Mouse (Mus musculus): Measurements from ENCODE around the gene Nek4. TPM values are rescaled to one million over a fixed set of nuclear protein-coding genes. Genes with fewer than 3 reads are reported as not detected.

The Nek4 gene
- polyA plus RNA-seq, 1 experiment from 2014 or later = 11.2 TPM

DNA sequence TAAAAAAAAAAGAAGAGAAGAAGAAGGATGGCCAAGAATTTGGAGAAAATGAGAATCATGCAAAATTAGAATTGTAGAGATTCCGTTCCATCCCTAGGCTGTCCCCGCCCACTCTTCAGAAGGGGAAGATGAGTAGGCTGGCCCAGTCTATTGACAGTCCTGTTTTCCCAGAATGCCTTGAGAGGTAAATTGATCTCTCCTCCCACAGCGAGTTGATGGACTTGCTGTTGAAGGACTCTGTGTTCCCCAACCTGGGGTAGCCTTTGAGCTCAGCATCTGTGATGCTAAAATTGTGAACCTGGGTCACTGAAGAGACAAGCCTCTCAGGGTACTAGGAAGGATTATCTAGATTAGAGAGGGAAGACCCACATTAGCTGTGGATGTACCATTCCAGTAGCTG lies 25.7 kb upstream of the Nek4 start:
- Histone ChIP-seq H3K27ac (no peak overlapping the region), H3K4me3 (no peak overlapping the region), H3K27me3 (no peaks in the 10 kb centered on the region), H3K9me3 (no peaks in the 10 kb centered on the region), H3K4me1 (no peaks in the 10 kb centered on the region), H3K4me2 (no peak overlapping the region), H3K9ac (no peak overlapping the region), H3K36me3 (no peaks in the 10 kb centered on the region)
- 92% methylated on average over 3 of the region's 3 CpGs for WGBS
- no peak for ATAC-seq (ENCODE audit: insufficient number of reproducible peaks, low FRiP score, low TSS enrichment, low read depth)

DNA sequence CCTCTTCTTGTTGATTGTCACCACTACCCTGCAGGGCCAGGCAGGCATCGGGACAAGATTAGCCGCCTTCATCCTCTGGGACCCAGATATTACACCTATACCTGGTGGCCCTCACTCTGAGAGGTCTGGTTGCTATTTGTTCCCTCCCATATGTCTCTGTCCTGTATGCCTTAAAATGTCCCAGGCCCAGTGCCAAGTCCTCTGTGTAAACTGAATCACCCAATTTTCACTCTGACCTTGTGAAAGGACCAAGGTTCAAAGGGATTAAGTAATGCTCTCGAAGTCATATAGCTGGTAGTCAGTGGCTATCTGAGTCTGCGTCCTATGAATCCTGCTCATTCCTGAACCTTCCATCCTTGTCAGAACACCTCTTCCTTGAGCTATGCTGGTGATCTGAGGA lies 20.8 kb upstream of the Nek4 start:
- WGBS = 93% methylated on average over 4 of the region's 4 CpGs
- H3K9ac ChIP-seq = no peak overlapping the region

GRCm38 (mm10) chr14:30933351-30933750 lies 17.8 kb upstream of the Nek4 start:
- ATAC-seq (ENCODE audit: insufficient number of reproducible peaks, low FRiP score, low TSS enrichment, low read depth) = no peak
- Histone ChIP-seq H3K4me3 (no peak overlapping the region), H3K36me3 (no peaks in the 10 kb centered on the region), H3K4me1 (no peaks in the 10 kb centered on the region), H3K27me3 (no peaks in the 10 kb centered on the region), H3K27ac (no peak overlapping the region), H3K9me3 (no peaks in the 10 kb centered on the region), H3K9ac (no peak overlapping the region), H3K4me2 (no peak overlapping the region)
- WGBS = 84% methylated on average over 9 of the region's 9 CpGs

More for the DNA sequence above, 20.8 kb upstream of the Nek4 start:
- ATAC-seq (ENCODE audit: insufficient number of reproducible peaks, low FRiP score, low TSS enrichment, low read depth) = no peak
- Histone ChIP-seq H3K4me3 (no peak overlapping the region), H3K36me3 (no peaks in the 10 kb centered on the region), H3K4me2 (no peak overlapping the region), H3K4me1 (no peaks in the 10 kb centered on the region), H3K27ac (no peak overlapping the region), H3K27me3 (no peaks in the 10 kb centered on the region), H3K9me3 (no peaks in the 10 kb centered on the region)

- H3K4me2 ChIP-seq = no peak overlapping the region
- no peak overlapping the region for H3K4me3 ChIP-seq
- H3K36me3 ChIP-seq = no peaks in the 10 kb centered on the region
- no peaks in the 10 kb centered on the region for H3K27me3 ChIP-seq
- no peak overlapping the region for H3K27ac ChIP-seq
- 89% methylated on average over 4 of the region's 4 CpGs for WGBS
- no peaks in the 10 kb centered on the region for H3K9me3 ChIP-seq
- H3K4me1 ChIP-seq = no peaks in the 10 kb centered on the region
- no peak for ATAC-seq (ENCODE audit: insufficient number of reproducible peaks, low FRiP score, low TSS enrichment, low read depth)
- no peak overlapping the region for H3K9ac ChIP-seq
These were observed 8.9 kb upstream of the Nek4 start for GRCm38 (mm10) chr14:30942254-30942653.

- Histone ChIP-seq H3K36me3 (no peaks in the 10 kb centered on the region), H3K4me2 (no peak within 1 kb of the TSS), H3K9me3 (no peaks in the 10 kb centered on the region), H3K27ac (no peak within 1 kb of the TSS), H3K27me3 (no peaks in the 10 kb centered on the region), H3K4me3 (no peak within 1 kb of the TSS), H3K4me1 (no peaks in the 10 kb centered on the region), H3K9ac (no peak within 1 kb of the TSS)
- 85% methylated on average over 7 of the region's 7 CpGs for WGBS
- no peak for ATAC-seq (ENCODE audit: insufficient number of reproducible peaks, low FRiP score, low TSS enrichment, low read depth)
These were observed 8.1 kb upstream of the Nek4 start, which contains the start of gene Itih1 for GRCm38 (mm10) chr14:30943038-30943437. Gene Itih1, minus strand, starts transcription at chr14:30943289.

GRCm38 (mm10) chr14:30943860-30944674 lies 7.1 kb upstream of the Nek4 start:
- no peaks in the 10 kb centered on the region for H3K9me3 ChIP-seq
- no peak overlapping the region for H3K4me3 ChIP-seq
- H3K27me3 ChIP-seq = no peaks in the 10 kb centered on the region
- 63% methylated on average over 11 of the region's 11 CpGs for WGBS
- no peak overlapping the region for H3K27ac ChIP-seq
- no peaks in the 10 kb centered on the region for H3K36me3 ChIP-seq
- H3K4me1 ChIP-seq = no peaks in the 10 kb centered on the region
- H3K4me2 ChIP-seq = no peak overlapping the region
- H3K9ac ChIP-seq = no peak overlapping the region
- no peak for ATAC-seq (ENCODE audit: insufficient number of reproducible peaks, low FRiP score, low TSS enrichment, low read depth)

DNA sequence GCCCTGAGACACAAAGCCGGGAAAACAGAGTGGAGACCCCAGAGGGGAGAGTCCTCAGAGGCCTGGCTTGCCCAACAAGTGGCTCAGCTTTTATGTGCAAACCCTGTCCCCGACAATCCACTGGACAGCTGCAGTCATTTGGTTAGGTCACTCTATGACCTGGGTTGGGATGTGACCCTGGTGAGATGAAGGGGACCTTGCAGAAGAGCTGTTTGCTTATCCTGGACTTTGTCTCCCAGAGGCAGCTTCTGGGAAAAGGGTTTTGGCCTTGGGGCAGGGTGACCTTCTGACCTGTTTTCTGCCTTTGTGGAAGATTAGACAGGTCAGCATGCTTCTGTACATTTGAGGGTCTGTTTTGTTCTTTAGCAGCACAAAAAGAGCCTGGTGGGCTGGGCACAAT lies 6.4 kb upstream of the Nek4 start:
- Histone ChIP-seq H3K4me1 (no peaks in the 10 kb centered on the region), H3K4me3 (no peak overlapping the region), H3K27me3 (no peaks in the 10 kb centered on the region), H3K36me3 (no peaks in the 10 kb centered on the region), H3K9me3 (no peaks in the 10 kb centered on the region), H3K4me2 (no peak overlapping the region), H3K9ac (no peak overlapping the region; the same call in 1 of the 2 replicates), H3K27ac (no peak overlapping the region)
- WGBS = 73% methylated on average over 2 of the region's 2 CpGs
- no peak for ATAC-seq (ENCODE audit: insufficient number of reproducible peaks, low FRiP score, low TSS enrichment, low read depth)

GRCm38 (mm10) chr14:30949986-30950385 lies 1.2 kb upstream of the Nek4 start:
- Histone ChIP-seq H3K4me3 (no peak overlapping the region), H3K9me3 (no peaks in the 10 kb centered on the region), H3K36me3 (no peaks in the 10 kb centered on the region), H3K4me2 (no peak overlapping the region), H3K4me1 (peaks cover 4% of the 10 kb centered on the region; the same call in 1 of the 2 replicates), H3K27ac (no peak overlapping the region), H3K9ac (no peak overlapping the region), H3K27me3 (no peaks in the 10 kb centered on the region)
- WGBS = 96% methylated on average over 10 of the region's 10 CpGs
- ATAC-seq (ENCODE audit: insufficient number of reproducible peaks, low FRiP score, low TSS enrichment, low read depth) = no peak

DNA sequence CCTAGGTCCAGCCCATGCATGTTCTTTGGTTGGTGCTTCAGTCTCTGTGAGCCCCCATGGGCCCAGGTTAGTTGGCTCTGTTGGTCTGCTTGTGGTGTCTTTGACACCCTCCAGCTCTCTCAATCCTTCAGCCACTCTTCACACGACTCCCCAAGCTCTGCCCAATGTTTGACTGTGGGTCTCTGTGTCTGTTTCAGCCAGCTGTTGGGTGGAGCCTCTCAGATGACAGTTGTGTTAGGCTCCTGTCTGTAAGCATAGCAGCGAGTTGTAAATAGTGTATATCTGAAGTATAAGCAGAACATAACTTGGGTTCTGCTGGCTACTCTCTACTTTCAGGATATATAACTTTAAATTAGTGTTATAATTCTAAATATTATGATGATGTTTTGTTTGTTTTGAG lies 7.3 kb downstream of the Nek4 start:
- no peak overlapping the region for H3K4me2 ChIP-seq
- H3K4me3 ChIP-seq = no peak overlapping the region
- no peaks in the 10 kb centered on the region for H3K9me3 ChIP-seq
- peaks cover 20% of the 10 kb centered on the region for H3K36me3 ChIP-seq
- no peak for ATAC-seq (ENCODE audit: insufficient number of reproducible peaks, low FRiP score, low TSS enrichment, low read depth)
- no peaks in the 10 kb centered on the region for H3K4me1 ChIP-seq
- H3K27ac ChIP-seq = no peak overlapping the region
- WGBS = 77% methylated on average over 2 of the region's 2 CpGs
- H3K27me3 ChIP-seq = no peaks in the 10 kb centered on the region
- H3K9ac ChIP-seq = no peak overlapping the region

DNA sequence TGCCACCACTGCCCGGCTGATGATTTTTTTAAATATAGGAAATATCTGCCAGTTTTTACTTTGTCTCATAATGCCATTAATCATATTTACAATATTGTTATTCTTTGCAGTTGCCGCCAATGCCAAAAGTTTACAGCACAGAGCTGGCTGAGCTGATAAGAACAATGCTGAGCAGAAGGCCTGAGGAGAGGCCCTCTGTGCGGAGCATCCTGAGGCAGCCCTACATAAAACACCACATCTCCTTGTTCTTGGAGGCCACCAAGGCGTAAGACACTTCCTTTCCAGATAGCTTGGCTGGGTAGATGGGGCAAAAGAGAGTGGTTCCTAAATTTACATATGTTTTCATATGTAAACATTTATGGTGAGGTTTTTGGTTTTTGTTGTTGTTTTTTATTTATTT lies 7.9 kb downstream of the Nek4 start:
- H3K4me1 ChIP-seq = no peaks in the 10 kb centered on the region
- H3K9ac ChIP-seq = no peak overlapping the region
- no peak overlapping the region for H3K4me2 ChIP-seq
- WGBS = 93% methylated on average over 4 of the region's 4 CpGs
- ATAC-seq (ENCODE audit: insufficient number of reproducible peaks, low FRiP score, low TSS enrichment, low read depth) = no peak
- no peaks in the 10 kb centered on the region for H3K9me3 ChIP-seq
- no peak overlapping the region for H3K27ac ChIP-seq
- H3K27me3 ChIP-seq = no peaks in the 10 kb centered on the region
- peaks cover 23% of the 10 kb centered on the region for H3K36me3 ChIP-seq
- H3K4me3 ChIP-seq = no peak overlapping the region

DNA sequence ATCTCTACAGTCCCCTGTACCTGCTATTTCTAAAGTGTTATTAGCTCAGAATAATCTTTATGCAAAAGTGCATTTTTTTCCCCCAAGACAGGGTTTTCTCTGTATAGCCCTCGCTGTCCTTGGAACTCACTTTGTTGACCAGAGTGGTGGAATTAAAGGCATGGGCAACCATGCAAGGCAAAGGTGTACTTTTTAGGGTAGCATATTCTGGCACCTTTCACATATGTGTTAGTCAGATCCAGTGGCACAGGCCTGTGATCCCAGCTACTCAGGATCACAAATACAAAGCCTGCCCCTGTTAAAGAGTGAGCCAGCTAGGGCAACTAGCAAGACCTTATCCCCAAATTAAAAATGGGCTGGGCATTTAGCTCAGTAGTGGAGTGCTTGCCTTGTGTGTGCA lies 9.2 kb downstream of the Nek4 start:
- no peak overlapping the region for H3K9ac ChIP-seq
- no peak for ATAC-seq (ENCODE audit: insufficient number of reproducible peaks, low FRiP score, low TSS enrichment, low read depth)
- H3K27me3 ChIP-seq = no peaks in the 10 kb centered on the region
- no peak overlapping the region for H3K27ac ChIP-seq
- no peaks in the 10 kb centered on the region for H3K4me1 ChIP-seq
- H3K9me3 ChIP-seq = no peaks in the 10 kb centered on the region
- H3K4me2 ChIP-seq = no peak overlapping the region
- peaks cover 23% of the 10 kb centered on the region for H3K36me3 ChIP-seq
- 97% methylated on average over 1 of the region's 1 CpGs for WGBS
- no peak overlapping the region for H3K4me3 ChIP-seq

GRCm38 (mm10) chr14:30974204-30974603 lies 23.0 kb downstream of the Nek4 start:
- no peak for ATAC-seq (ENCODE audit: insufficient number of reproducible peaks, low FRiP score, low TSS enrichment, low read depth)
- Histone ChIP-seq H3K9ac (no peak overlapping the region), H3K27ac (no peak overlapping the region), H3K36me3 (peaks cover 28% of the 10 kb centered on the region), H3K4me2 (no peak overlapping the region), H3K27me3 (no peaks in the 10 kb centered on the region), H3K9me3 (no peaks in the 10 kb centered on the region), H3K4me1 (no peaks in the 10 kb centered on the region), H3K4me3 (no peak overlapping the region)
- 82% methylated on average over 6 of the region's 6 CpGs for WGBS
